Mouse (Mus musculus) bone marrow, adult 2 months (tissue): Measurements from ENCODE around the gene Tnnt2. TPM values are rescaled to one million over a fixed set of nuclear protein-coding genes. Genes with fewer than 3 reads are reported as not detected.

Experiments used
- H3K27ac ChIP-seq: fragments of 200-500 bp; 2 replicates; pipeline ENCODE4 v1.5.1; 2012; ENCODE audit warnings: low read depth, mild to moderate bottlenecking, control low read depth, inconsistent platforms, low read length; ENCODE audit not compliant: control insufficient read depth, poor library complexity, insufficient read depth
- H3K4me1 ChIP-seq: fragments of 200-500 bp; 2 replicates; pipeline ENCODE4 v1.6.1; 2011; ENCODE audit warnings: low read length; ENCODE audit not compliant: control insufficient read depth, insufficient read depth
- H3K4me3 ChIP-seq: fragments of 200-500 bp; replicated peaks from 2 replicates; pipeline ENCODE3; 2011; ENCODE audit warnings: mild to moderate bottlenecking, low read depth, low read length, control low read depth; ENCODE audit not compliant: control insufficient read depth
- CTCF ChIP-seq: fragments of 200-500 bp; IDR thresholded peaks from 2 replicates; pipeline ENCODE4 v1.5.1; 2011; ENCODE audit warnings: low read length, control low read depth; ENCODE audit not compliant: control insufficient read depth, insufficient read depth
- POLR2A ChIP-seq: fragments of 200-500 bp; IDR thresholded peaks from 2 replicates; pipeline ENCODE4 v1.6.1; 2011; ENCODE audit warnings: low read depth, mild to moderate bottlenecking, control low read depth, low read length, borderline replicate concordance; ENCODE audit not compliant: control insufficient read depth
- WGBS: fragments of 180-500 bp; shearing (Covaris S2); methylation state at CpG from one replicate; pipeline ENCODE4 v1.1.7; 2018; 5-methylcytosine and 5-hydroxymethylcytosine counted together
- polyA plus RNA-seq: library from polyadenylated mRNA; stranded (reverse); fragments of >200 nt; gene quantifications from 2 replicates; pipeline ENCODE4 v1.2.4, GENCODE M21; 2011; ENCODE audit warnings: low replicate concordance; ENCODE audit not compliant: missing spikeins, insufficient read depth, insufficient read length

Gene Tnnt2
- polyA plus RNA-seq, 1 experiment: 2.6 TPM

- no peak overlapping the region for H3K27ac ChIP-seq
- 78% methylated on average over 4 of the region's 4 CpGs for WGBS
- no peak for TF ChIP-seq CTCF
- TF ChIP-seq POLR2A: no peak
- H3K4me1 ChIP-seq: no peaks in the 10 kb centered on the region
- H3K4me3 ChIP-seq: no peak overlapping the region
These were observed 19.9 kb downstream of the Tnnt2 start for GRCm38 (mm10) chr1:135856070-135856469.

GRCm38 (mm10) chr1:135857137-135857775 lies 21.1 kb downstream of the Tnnt2 start:
- TF ChIP-seq CTCF (no peak), POLR2A (no peak)
- Histone ChIP-seq H3K4me3 (no peak overlapping the region), H3K27ac (no peak overlapping the region), H3K4me1 (no peaks in the 10 kb centered on the region)
- 73% methylated on average over 11 of the region's 11 CpGs for WGBS

GRCm38 (mm10) chr1:135858533-135858932 lies 22.4 kb downstream of the Tnnt2 start:
- Histone ChIP-seq H3K4me1 (no peaks in the 10 kb centered on the region), H3K27ac (no peak overlapping the region), H3K4me3 (no peak overlapping the region)
- TF ChIP-seq CTCF: no peak
- 81% methylated on average over 7 of the region's 7 CpGs for WGBS

GRCm38 (mm10) chr1:135861091-135861490 lies 24.9 kb downstream of the Tnnt2 start:
- no peak for TF ChIP-seq POLR2A
- no peak for TF ChIP-seq CTCF
- WGBS: 65% methylated on average over 5 of the region's 5 CpGs
- no peak overlapping the region for H3K27ac ChIP-seq
- H3K4me3 ChIP-seq: no peak overlapping the region
- no peaks in the 10 kb centered on the region for H3K4me1 ChIP-seq

- TF ChIP-seq CTCF (no peak), POLR2A (no peak)
- 54% methylated on average over 9 of the region's 9 CpGs for WGBS
- Histone ChIP-seq H3K4me1 (no peaks in the 10 kb centered on the region), H3K4me3 (no peak overlapping the region), H3K27ac (no peak overlapping the region)
These were observed 25.9 kb downstream of the Tnnt2 start for GRCm38 (mm10) chr1:135861980-135862552.

GRCm38 (mm10) chr1:135862561-135862960 lies 26.4 kb downstream of the Tnnt2 start:
- no peaks in the 10 kb centered on the region for H3K4me1 ChIP-seq
- no peak overlapping the region for H3K4me3 ChIP-seq
- TF ChIP-seq CTCF (no peak), POLR2A (no peak)
- WGBS: 80% methylated on average over 5 of the region's 5 CpGs
- no peak overlapping the region for H3K27ac ChIP-seq

- H3K4me3 ChIP-seq: no peak overlapping the region
- H3K27ac ChIP-seq: no peak overlapping the region
- WGBS: 76% methylated on average over 9 of the region's 9 CpGs
- TF ChIP-seq POLR2A (no peak), CTCF (no peak)
- H3K4me1 ChIP-seq: no peaks in the 10 kb centered on the region
These were observed 27.7 kb downstream of the Tnnt2 start for GRCm38 (mm10) chr1:135863786-135864335.

GRCm38 (mm10) chr1:135864830-135865229 lies 28.7 kb downstream of the Tnnt2 start:
- no peak overlapping the region for H3K27ac ChIP-seq
- H3K4me1 ChIP-seq: no peaks in the 10 kb centered on the region
- no peak overlapping the region for H3K4me3 ChIP-seq
- no peak for TF ChIP-seq CTCF
- TF ChIP-seq POLR2A: no peak
- 52% methylated on average over 6 of the region's 6 CpGs for WGBS
